In genomic region chr2:150681581-150681980, GRCm38 (mm10) we compare ENCODE assay signal across 28 mouse cellular contexts. TPM values are rescaled to one million over a fixed set of nuclear protein-coding genes. Genes with fewer than 3 reads are reported as not detected.
A peak's percentile ranks its signal among the peaks of the same experiment; 100 is the strongest.
DNase-seq lines count a peak whose midpoint lies in the region; ATAC-seq and TF ChIP-seq lines count a peak whose summit lies in the region.
"Had no signal": no experiment of that assay in that cellular context is flagged by ENCODE, and none has a peak within 500 bp of the region (broad histone marks: within the 10 kb centered on the region; RNA-seq: fewer than 3 reads in every experiment).

No protein-coding gene starts in this region.

- H3K27ac ChIP-seq in liver, embryonic 11.5 days (ENCODE audit: low read depth, low read length) = no peak overlapping the region
- no peak overlapping the region for H3K27ac ChIP-seq in liver, postnatal 0 days (ENCODE audit: low read depth)
- no peak overlapping the region for H3K27ac ChIP-seq in liver, embryonic 13.5 days
- no peak overlapping the region for H3K27ac ChIP-seq in forebrain, embryonic 12.5 days
- H3K27ac ChIP-seq: embryonic facial prominence, embryonic 10.5 days; embryonic facial prominence, embryonic 13.5 days; forebrain, embryonic 13.5 days; hindbrain, embryonic 12.5 days; hindbrain, embryonic 15.5 days had no signal

- no peak overlapping the region for H3K4me3 ChIP-seq in liver, embryonic 11.5 days (ENCODE audit: low read depth, low read length)
- no peak overlapping the region for H3K4me3 ChIP-seq in liver, postnatal 0 days (ENCODE audit: low read depth, low read length)
- no peak overlapping the region for H3K4me3 ChIP-seq in G1E (ENCODE audit: low read depth, low read length)
- H3K4me3 ChIP-seq in liver, embryonic 13.5 days (replicated peaks) = no peak overlapping the region
- H3K4me3 ChIP-seq in forebrain, embryonic 12.5 days (replicated peaks) = no peak overlapping the region
- H3K4me3 ChIP-seq: embryonic facial prominence, embryonic 10.5 days; embryonic facial prominence, embryonic 13.5 days; erythroblast, embryonic 14.5 days; forebrain, embryonic 13.5 days; hindbrain, embryonic 12.5 days; hindbrain, embryonic 15.5 days had no signal

- no peak for TF ChIP-seq CTCF in liver, postnatal 0 days (IDR thresholded peaks at IDR 0.05; ENCODE audit: low read depth)
- no peak for TF ChIP-seq CTCF in G1E (IDR thresholded peaks at IDR 0.05; ENCODE audit: low read depth, low read length)

- H3K4me1 ChIP-seq in liver, embryonic 11.5 days (replicated peaks; ENCODE audit: control insufficient read depth, insufficient read depth, low read length) = no peaks in the 10 kb centered on the region
- H3K4me1 ChIP-seq in liver, postnatal 0 days (ENCODE audit: insufficient read depth) = no peaks in the 10 kb centered on the region
- H3K4me1 ChIP-seq in G1E (ENCODE audit: insufficient read depth, low read depth, low read length) = peaks cover 20% of the 10 kb centered on the region
- peaks cover 6% of the 10 kb centered on the region for H3K4me1 ChIP-seq in liver, embryonic 13.5 days (replicated peaks)
- no peaks in the 10 kb centered on the region for H3K4me1 ChIP-seq in forebrain, embryonic 12.5 days
- H3K4me1 ChIP-seq: embryonic facial prominence, embryonic 10.5 days; embryonic facial prominence, embryonic 13.5 days; forebrain, embryonic 13.5 days; hindbrain, embryonic 12.5 days; hindbrain, embryonic 15.5 days had no signal

- no peaks in the 10 kb centered on the region for H3K36me3 ChIP-seq in liver, embryonic 11.5 days (ENCODE audit: control insufficient read depth, insufficient read depth, low read length)
- no peaks in the 10 kb centered on the region for H3K36me3 ChIP-seq in liver, postnatal 0 days (replicated peaks; ENCODE audit: insufficient read depth, low read length)
- H3K36me3 ChIP-seq in G1E (replicated peaks) = no peaks in the 10 kb centered on the region
- no peaks in the 10 kb centered on the region for H3K36me3 ChIP-seq in liver, embryonic 13.5 days
- H3K36me3 ChIP-seq in forebrain, embryonic 12.5 days (replicated peaks) = no peaks in the 10 kb centered on the region
- H3K36me3 ChIP-seq: embryonic facial prominence, embryonic 10.5 days; embryonic facial prominence, embryonic 13.5 days; hindbrain, embryonic 12.5 days; hindbrain, embryonic 15.5 days had no signal

- TF ChIP-seq EP300 in liver, postnatal 0 days (IDR thresholded peaks at IDR 0.05; ENCODE audit: low read depth) = no peak

- H3K4me2 ChIP-seq in liver, embryonic 11.5 days = no peak overlapping the region
- H3K4me2 ChIP-seq in liver, postnatal 0 days (ENCODE audit: low read depth, low read length) = no peak overlapping the region
- H3K4me2 ChIP-seq in liver, embryonic 13.5 days = no peak overlapping the region
- no peak overlapping the region for H3K4me2 ChIP-seq in forebrain, embryonic 12.5 days
- H3K4me2 ChIP-seq: embryonic facial prominence, embryonic 13.5 days; forebrain, embryonic 13.5 days; heart, embryonic 11.5 days; hindbrain, embryonic 12.5 days; hindbrain, embryonic 15.5 days had no signal

- DNase-seq in liver, embryonic 11.5 days (ENCODE audit: low spot score) = peak; percentile 27
- DNase-seq in liver, postnatal 0 days = no peak
- DNase-seq in G1E (ENCODE audit: low spot score) = no peak
- no peak for DNase-seq in liver, embryonic 13.5 days
- no peak for DNase-seq in testis, postnatal 10 days (ENCODE audit: low spot score)
- DNase-seq: adrenal gland, adult 2 months; adrenal gland, postnatal 14 days; cerebellum, adult 11 months; cerebellum, adult 2 months; cerebellum, adult 9-11 months; cerebellum, postnatal 25 days; embryo, embryonic 11 days; gastrocnemius, postnatal 10 days had no signal

- WGBS in liver, embryonic 11.5 days = 41% methylated on average over 4 of the region's 4 CpGs
- 40% methylated on average over 4 of the region's 4 CpGs for WGBS in liver, postnatal 0 days (ENCODE audit: insufficient replicate concordance)
- WGBS in liver, embryonic 13.5 days (ENCODE audit: insufficient replicate concordance) = 28% methylated on average over 4 of the region's 4 CpGs
- WGBS in forebrain, embryonic 12.5 days = 74% methylated on average over 4 of the region's 4 CpGs

- peaks cover 8% of the 10 kb centered on the region for H3K27me3 ChIP-seq in liver, embryonic 11.5 days (replicated peaks; ENCODE audit: control insufficient read depth, insufficient read depth, low read length)
- H3K27me3 ChIP-seq in liver, postnatal 0 days (ENCODE audit: insufficient read depth, low read length) = no peaks in the 10 kb centered on the region; the same call in none of the 2 replicates
- peaks cover 6% of the 10 kb centered on the region; the same call in 1 of the 2 replicates for H3K27me3 ChIP-seq in G1E (ENCODE audit: insufficient read depth, low read length)
- peaks cover 18% of the 10 kb centered on the region for H3K27me3 ChIP-seq in liver, embryonic 13.5 days
- H3K27me3 ChIP-seq in forebrain, embryonic 12.5 days = peaks cover 26% of the 10 kb centered on the region

- H3K9me3 ChIP-seq in liver, embryonic 11.5 days (ENCODE audit: control insufficient read depth, low read length) = no peaks in the 10 kb centered on the region
- H3K9me3 ChIP-seq in liver, postnatal 0 days (ENCODE audit: low read length) = no peaks in the 10 kb centered on the region
- no peaks in the 10 kb centered on the region for H3K9me3 ChIP-seq in G1E (replicated peaks)
- no peaks in the 10 kb centered on the region for H3K9me3 ChIP-seq in liver, embryonic 13.5 days (replicated peaks)
- H3K9me3 ChIP-seq in forebrain, embryonic 12.5 days = no peaks in the 10 kb centered on the region
- H3K9me3 ChIP-seq: embryonic facial prominence, embryonic 10.5 days; embryonic facial prominence, embryonic 13.5 days; forebrain, embryonic 13.5 days; hindbrain, embryonic 12.5 days; hindbrain, embryonic 15.5 days had no signal

- H3K9ac ChIP-seq in liver, embryonic 11.5 days (ENCODE audit: low read depth, low read length) = no peak overlapping the region
- no peak overlapping the region for H3K9ac ChIP-seq in liver, postnatal 0 days (replicated peaks)
- no peak overlapping the region for H3K9ac ChIP-seq in liver, embryonic 13.5 days
- H3K9ac ChIP-seq in forebrain, embryonic 12.5 days = no peak overlapping the region
- H3K9ac ChIP-seq: embryonic facial prominence, embryonic 13.5 days; forebrain, embryonic 13.5 days; hindbrain, embryonic 12.5 days; hindbrain, embryonic 15.5 days had no signal

- peak; percentile 35; the same call in 1 of the 2 replicates for ATAC-seq in liver, embryonic 11.5 days (replicated peaks; ENCODE audit: low FRiP score)
- ATAC-seq in liver, postnatal 0 days = no peak
- peak; percentile 64 for ATAC-seq in G1E (ENCODE audit: extremely low read depth, insufficient number of reproducible peaks, low FRiP score, poor library complexity, severe bottlenecking)
- ATAC-seq in liver, embryonic 13.5 days (ENCODE audit: low read depth) = peak; percentile 51
- no peak for ATAC-seq in forebrain, embryonic 12.5 days (ENCODE audit: low FRiP score)
- ATAC-seq: forebrain, embryonic 13.5 days; forebrain, embryonic 16.5 days had no signal

RNA-seq across cellular contexts. Expression of gene Vsx1, which starts 7.6 kb away (rescaled TPM):
- polyA plus RNA-seq in liver, embryonic 11.5 days (2014; fragmentation: Nextera tagmentation; extraction: Ambion mirVana) = not detected in 2 replicates
- polyA plus RNA-seq in liver, postnatal 0 days (2015; fragmentation: Nextera tagmentation; extraction: Ambion mirVana) = not detected in 2 replicates
- total RNA-seq in G1E (2014; fragmentation: Nextera tagmentation) (not detected in 2 replicates), G1E (2017) (0.05 TPM in 1 of 2 replicates, not detected in the other)
- not detected in 2 replicates for polyA plus RNA-seq in G1E (2012)
- not detected in 2 replicates for polyA plus RNA-seq in liver, embryonic 13.5 days (2015; fragmentation: Nextera tagmentation; extraction: Ambion mirVana)
- polyA plus RNA-seq in forebrain, embryonic 12.5 days (2016; fragmentation: Nextera tagmentation; extraction: Ambion mirVana) = 0.06 and 0.11 TPM in 2 replicates
- total RNA-seq: adrenal gland, adult 2 months; adrenal gland, postnatal 14 days; adrenal gland, postnatal 4 days; gastrocnemius, adult 18-20 months; gastrocnemius, postnatal 10 days; gastrocnemius, postnatal 4 days; hematopoietic stem cell, adult 5-6 weeks had no signal
- polyA plus RNA-seq: adrenal gland, adult 2 months; cerebellum, adult 2 months; embryonic facial prominence, embryonic 13.5 days; erythroblast, embryonic 14.5 days; forebrain, embryonic 16.5 days; heart, embryonic 11.5 days; heart, embryonic 14.5 days; heart, postnatal 0 days had no signal

RNA-seq across cellular contexts. Expression of gene Acss1, which starts 13.3 kb away (rescaled TPM):
- 67.2 and 77.0 TPM in 2 replicates for polyA plus RNA-seq in liver, embryonic 11.5 days (2014; fragmentation: Nextera tagmentation; extraction: Ambion mirVana)
- polyA plus RNA-seq in liver, postnatal 0 days (2015; fragmentation: Nextera tagmentation; extraction: Ambion mirVana) = 15.7 and 16.7 TPM in 2 replicates
- total RNA-seq in G1E (2014; fragmentation: Nextera tagmentation) = 121 and 123 TPM in 2 replicates
- 67.3 and 75.9 TPM in 2 replicates for total RNA-seq in G1E (2017)
- 24.8 and 42.1 TPM in 2 replicates for polyA plus RNA-seq in G1E (2012)
- polyA plus RNA-seq in liver, embryonic 13.5 days (2015; fragmentation: Nextera tagmentation; extraction: Ambion mirVana) = 28.7 and 44.7 TPM in 2 replicates
- 43.4 and 54.8 TPM in 2 replicates for polyA plus RNA-seq in forebrain, embryonic 12.5 days (2016; fragmentation: Nextera tagmentation; extraction: Ambion mirVana)

Comparison
In these comparisons a context has a peak if more than half of its experiments do, and no peak if none do; other contexts are left out.
1. ATAC-seq: peak in liver, embryonic 11.5 days (single experiment), G1E (single experiment) and liver, embryonic 13.5 days (single experiment); none in liver, postnatal 0 days (single experiment) and forebrain, embryonic 12.5 days (single experiment).